Mouse (Mus musculus): ENCODE results near the gene Banf2. TPM values are rescaled to one million over a fixed set of nuclear protein-coding genes. Genes with fewer than 3 reads are reported as not detected.

Banf2 gene
- total and polyA plus RNA-seq, 2 experiments from 2014 or later = not detected

GRCm38 (mm10) chr2:144006686-144007085, 26.2 kb upstream of the Banf2 start:
- peaks cover 3% of the 10 kb centered on the region; the same call in 1 of the 2 replicates for H3K36me3 ChIP-seq (replicated peaks; ENCODE audit: control insufficient read depth, insufficient read depth, low read length)
- DNase-seq (ENCODE audit: low spot score) (no peak), ATAC-seq (ENCODE audit: insufficient read depth, low read depth) (no peak)
- peaks cover 63% of the 10 kb centered on the region for H3K4me1 ChIP-seq (ENCODE audit: control insufficient read depth, insufficient read depth)
- H3K4me3 ChIP-seq (ENCODE audit: low read depth, low read length) = no peak overlapping the region
- H3K9ac ChIP-seq (replicated peaks; ENCODE audit: low read depth, low read length) = no peak overlapping the region
- H3K27me3 ChIP-seq (ENCODE audit: control insufficient read depth, insufficient read depth, low read length) = no peaks in the 10 kb centered on the region
- H3K4me2 ChIP-seq (ENCODE audit: low read depth, low read length) = no peak overlapping the region
- H3K9me3 ChIP-seq (replicated peaks; ENCODE audit: control insufficient read depth, low read length) = no peaks in the 10 kb centered on the region
- 85% methylated on average over 6 of the region's 6 CpGs for WGBS
- TF ChIP-seq EP300 (IDR thresholded peaks at IDR 0.05; ENCODE audit: low read depth) = no peak
- no peak for TF ChIP-seq CTCF (IDR thresholded peaks at IDR 0.05; ENCODE audit: low read depth)
- no peak overlapping the region for H3K27ac ChIP-seq (ENCODE audit: low read depth)

- Histone ChIP-seq H3K4me3 (ENCODE audit: low read depth, low read length) (no peak overlapping the region), H3K27ac (ENCODE audit: low read depth) (no peak overlapping the region), H3K9ac (replicated peaks; ENCODE audit: low read depth, low read length) (no peak overlapping the region), H3K4me2 (ENCODE audit: low read depth, low read length) (no peak overlapping the region), H3K36me3 (replicated peaks; ENCODE audit: control insufficient read depth, insufficient read depth, low read length) (peaks cover 3% of the 10 kb centered on the region; the same call in 1 of the 2 replicates), H3K27me3 (ENCODE audit: control insufficient read depth, insufficient read depth, low read length) (no peaks in the 10 kb centered on the region), H3K4me1 (ENCODE audit: control insufficient read depth, insufficient read depth) (peaks cover 63% of the 10 kb centered on the region), H3K9me3 (replicated peaks; ENCODE audit: control insufficient read depth, low read length) (no peaks in the 10 kb centered on the region)
- DNase-seq (ENCODE audit: low spot score) = no peak
- ATAC-seq (ENCODE audit: insufficient read depth, low read depth) = no peak
- TF ChIP-seq CTCF (IDR thresholded peaks at IDR 0.05; ENCODE audit: low read depth) = no peak
- no peak for TF ChIP-seq EP300 (IDR thresholded peaks at IDR 0.05; ENCODE audit: low read depth)
- 79% methylated on average over 4 of the region's 4 CpGs for WGBS
Observed at GRCm38 (mm10) chr2:144007211-144007610, 25.6 kb upstream of the Banf2 start.

- Histone ChIP-seq H3K4me3 (ENCODE audit: low read depth, low read length) (peak overlapping the region; percentile 78; the same call in 1 of the 2 replicates), H3K9ac (replicated peaks; ENCODE audit: low read depth, low read length) (peak overlapping the region; percentile 96; the same call in 1 of the 2 replicates), H3K4me1 (ENCODE audit: control insufficient read depth, insufficient read depth) (peaks cover 51% of the 10 kb centered on the region), H3K27ac (ENCODE audit: low read depth) (peak overlapping the region; percentile 95), H3K27me3 (ENCODE audit: control insufficient read depth, insufficient read depth, low read length) (no peaks in the 10 kb centered on the region), H3K36me3 (replicated peaks; ENCODE audit: control insufficient read depth, insufficient read depth, low read length) (peaks cover 3% of the 10 kb centered on the region; the same call in 1 of the 2 replicates), H3K9me3 (replicated peaks; ENCODE audit: control insufficient read depth, low read length) (no peaks in the 10 kb centered on the region), H3K4me2 (ENCODE audit: low read depth, low read length) (peak overlapping the region; percentile 84)
- DNase-seq (ENCODE audit: low spot score) = no peak
- ATAC-seq (ENCODE audit: insufficient read depth, low read depth) = no peak
- TF ChIP-seq CTCF (IDR thresholded peaks at IDR 0.05; ENCODE audit: low read depth) (no peak), EP300 (IDR thresholded peaks at IDR 0.05; ENCODE audit: low read depth) (no peak)
- WGBS = 68% methylated on average over 1 of the region's 1 CpGs
Observed at GRCm38 (mm10) chr2:144009081-144009480, 23.8 kb upstream of the Banf2 start.

- no peak for TF ChIP-seq EP300 (IDR thresholded peaks at IDR 0.05; ENCODE audit: low read depth)
- TF ChIP-seq CTCF (IDR thresholded peaks at IDR 0.05; ENCODE audit: low read depth) = no peak
- H3K27ac ChIP-seq (ENCODE audit: low read depth) = peak overlapping the region; percentile 95
- peak overlapping the region; percentile 78 for H3K4me3 ChIP-seq (ENCODE audit: low read depth, low read length)
- no peaks in the 10 kb centered on the region for H3K27me3 ChIP-seq (ENCODE audit: control insufficient read depth, insufficient read depth, low read length)
- DNase-seq (ENCODE audit: low spot score) = no peak
- 2% methylated on average over 30 of the region's 30 CpGs for WGBS
- H3K9ac ChIP-seq (replicated peaks; ENCODE audit: low read depth, low read length) = peak overlapping the region; percentile 96
- ATAC-seq (ENCODE audit: insufficient read depth, low read depth) = no peak; the same call in 1 of the 2 replicates
- peaks cover 46% of the 10 kb centered on the region for H3K4me1 ChIP-seq (ENCODE audit: control insufficient read depth, insufficient read depth)
- peaks cover 3% of the 10 kb centered on the region; the same call in 1 of the 2 replicates for H3K36me3 ChIP-seq (replicated peaks; ENCODE audit: control insufficient read depth, insufficient read depth, low read length)
- H3K4me2 ChIP-seq (ENCODE audit: low read depth, low read length) = peak overlapping the region; percentile 84
- H3K9me3 ChIP-seq (replicated peaks; ENCODE audit: control insufficient read depth, low read length) = no peaks in the 10 kb centered on the region
Observed at GRCm38 (mm10) chr2:144009551-144010281, 23.1 kb upstream of the Banf2 start.

- H3K4me2 ChIP-seq (ENCODE audit: low read depth, low read length) = peak overlapping the region; percentile 84
- H3K27me3 ChIP-seq (ENCODE audit: control insufficient read depth, insufficient read depth, low read length) = no peaks in the 10 kb centered on the region
- peak; percentile 31 for ATAC-seq (ENCODE audit: insufficient read depth, low read depth)
- peak overlapping the region; percentile 96 for H3K9ac ChIP-seq (replicated peaks; ENCODE audit: low read depth, low read length)
- WGBS = under 1% methylated on average over 61 of the region's 107 CpGs
- H3K27ac ChIP-seq (ENCODE audit: low read depth) = peak overlapping the region; percentile 95
- H3K9me3 ChIP-seq (replicated peaks; ENCODE audit: control insufficient read depth, low read length) = no peaks in the 10 kb centered on the region
- TF ChIP-seq EP300 (IDR thresholded peaks at IDR 0.05; ENCODE audit: low read depth) (no peak), CTCF (IDR thresholded peaks at IDR 0.05; ENCODE audit: low read depth) (peak; percentile 65)
- peak; percentile 65 for DNase-seq (ENCODE audit: low spot score)
- peaks cover 38% of the 10 kb centered on the region for H3K4me1 ChIP-seq (ENCODE audit: control insufficient read depth, insufficient read depth)
- H3K36me3 ChIP-seq (replicated peaks; ENCODE audit: control insufficient read depth, insufficient read depth, low read length) = peaks cover 3% of the 10 kb centered on the region; the same call in 1 of the 2 replicates
- H3K4me3 ChIP-seq (ENCODE audit: low read depth, low read length) = peak overlapping the region; percentile 78
Observed at GRCm38 (mm10) chr2:144010282-144011044, 22.4 kb upstream of the Banf2 start.
